Mouse (Mus musculus) small intestine, adult 2 months (tissue): ENCODE data around the gene Ptgr2.
A peak's percentile ranks its signal among the peaks of the same experiment; 100 is the strongest.

ENCODE experiments used
- CTCF ChIP-seq: fragments of 200-500 bp; IDR thresholded peaks from 2 replicates; pipeline ENCODE4 v1.5.1; 2012; ENCODE audit warnings: low read depth, mild to moderate bottlenecking, control low read depth, inconsistent platforms, low read length, moderate library complexity, mixed read lengths; ENCODE audit not compliant: insufficient replicate concordance, insufficient read length; ENCODE audit errors: extremely low read depth
- POLR2A ChIP-seq: fragments of 200-500 bp; IDR thresholded peaks from 2 replicates; pipeline ENCODE4 v1.6.1; 2012; ENCODE audit warnings: low read depth, mild to moderate bottlenecking, control low read depth, inconsistent platforms, low read length, moderate library complexity

DNA sequence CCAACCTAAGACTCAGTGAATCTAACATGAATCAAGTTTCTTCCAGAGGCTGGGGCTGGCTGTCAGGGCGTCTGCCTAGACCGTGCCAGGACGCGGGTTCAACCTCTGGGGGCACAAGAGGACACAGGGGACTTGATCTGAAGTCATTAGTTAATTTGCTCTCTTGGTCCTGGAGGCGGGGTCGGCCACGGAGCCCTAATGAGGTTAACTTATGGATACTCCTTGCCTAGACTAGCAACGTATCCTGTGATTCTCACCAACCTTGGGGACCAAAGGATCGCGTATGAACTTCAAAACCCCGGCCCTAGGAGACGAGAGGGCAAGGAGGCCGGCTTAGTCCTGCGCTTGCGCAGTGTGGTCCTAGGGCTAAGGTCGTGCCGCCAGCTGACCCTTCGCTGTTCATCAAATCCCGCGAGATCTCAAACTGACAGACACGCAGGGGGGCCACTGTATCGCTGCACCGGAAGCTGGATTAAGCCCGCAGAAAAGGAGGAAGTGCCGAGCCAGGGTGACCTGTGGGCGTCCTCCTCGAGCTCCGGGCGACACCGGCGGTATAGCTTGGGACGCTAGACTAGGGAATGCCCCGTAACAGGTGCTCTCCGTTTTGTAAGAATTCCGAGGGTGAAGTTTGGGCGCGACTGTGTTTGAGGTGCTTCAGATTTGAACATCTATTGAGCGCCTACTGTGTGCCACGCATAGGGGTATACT is at the start of gene Ptgr2:
- TF ChIP-seq CTCF (no peak), POLR2A (peak; percentile 94)
